Mouse (Mus musculus): Measurements from ENCODE around the gene Riox1. TPM values are rescaled to one million over a fixed set of nuclear protein-coding genes. Genes with fewer than 3 reads are reported as not detected.

Gene Riox1
- total RNA-seq, 2 experiments from 2014 or later: 15.7 to 16.9 TPM

Other genes with a start within 250 kb of the Riox1 start
- gene Papln, start 187.0 kb upstream of the Riox1 start, total RNA-seq (2021): 1 to 10 TPM; 2.4 to 3.7 TPM
- 10 to 100 TPM; 38.0 TPM for gene Numb, start 28.7 kb upstream of the Riox1 start, total RNA-seq (2021)
- gene Heatr4, start 34.2 kb downstream of the Riox1 start, total RNA-seq (2021): under 1 TPM in 1 of 2 experiments, not detected in 1; 0.10 TPM
- gene Acot2, start 37.3 kb downstream of the Riox1 start, total RNA-seq (2021): 10 to 100 TPM; 15.8 to 17.2 TPM
- gene Acot1, start 58.9 kb downstream of the Riox1 start, total RNA-seq (2021): 10 to 100 TPM; 21.0 to 28.4 TPM
- 1 to 10 TPM; 2.7 to 3.9 TPM for gene Acot4, start 87.8 kb downstream of the Riox1 start, total RNA-seq (2021)
- 1 to 10 TPM in 1 of 2 experiments, not detected in 1; 1.3 TPM for gene Gm49366, start 88.3 kb downstream of the Riox1 start, total RNA-seq (2021)
- gene Acot3, start 101.5 kb downstream of the Riox1 start, total RNA-seq (2021): 1 to 10 TPM; 3.1 to 3.4 TPM
- 1 to 10 TPM; 6.0 to 6.5 TPM for gene Acot5, start 118.7 kb downstream of the Riox1 start, total RNA-seq (2021)
- gene Acot6, start 150.0 kb downstream of the Riox1 start, total RNA-seq (2021): 1 to 10 TPM; 5.2 to 5.5 TPM
- 10 to 100 TPM; 96.6 to 97.1 TPM for gene Dnal1, start 163.8 kb downstream of the Riox1 start, total RNA-seq (2021)
- 1 to 10 TPM; 2.9 to 3.0 TPM for gene Pnma1, start 197.9 kb downstream of the Riox1 start, total RNA-seq (2021)

Data from layer of hippocampus, adult 18-20 months (tissue).